ENCODE assay signal across 7 mouse cellular contexts in genomic region chr2:160451057-160451456, GRCm38 (mm10).
DNase-seq lines count a peak whose midpoint lies in the region; ATAC-seq and TF ChIP-seq lines count a peak whose summit lies in the region.

No protein-coding gene starts in this region.

- TF ChIP-seq CTCF in stomach, postnatal 0 days (IDR thresholded peaks at IDR 0.05; ENCODE audit: low read depth), result no peak

- H3K4me1 ChIP-seq in lung, embryonic 16.5 days (replicated peaks; ENCODE audit: control insufficient read depth, insufficient read depth, low read length), result peaks cover 12% of the 10 kb centered on the region
- peaks cover 24% of the 10 kb centered on the region for H3K4me1 ChIP-seq in heart, embryonic 13.5 days
- H3K4me1 ChIP-seq in limb, embryonic 15.5 days, result peaks cover 27% of the 10 kb centered on the region
- H3K4me1 ChIP-seq in stomach, postnatal 0 days (replicated peaks; ENCODE audit: control insufficient read depth, insufficient read depth), result no peaks in the 10 kb centered on the region

- WGBS in lung, embryonic 16.5 days, result 21% methylated on average over 8 of the region's 8 CpGs
- 17% methylated on average over 8 of the region's 8 CpGs for WGBS in heart, embryonic 13.5 days
- 9% methylated on average over 8 of the region's 8 CpGs for WGBS in limb, embryonic 15.5 days
- 20% methylated on average over 8 of the region's 8 CpGs for WGBS in stomach, postnatal 0 days

- peak overlapping the region; percentile 54 for H3K27ac ChIP-seq in lung, embryonic 16.5 days (ENCODE audit: low read length)
- H3K27ac ChIP-seq in heart, embryonic 13.5 days (replicated peaks), result peak overlapping the region; percentile 78
- H3K27ac ChIP-seq in limb, embryonic 15.5 days, result peak overlapping the region; percentile 59
- no peak overlapping the region for H3K27ac ChIP-seq in stomach, postnatal 0 days (replicated peaks)

- peak overlapping the region; percentile 51 for H3K4me3 ChIP-seq in lung, embryonic 16.5 days (ENCODE audit: low read length)
- H3K4me3 ChIP-seq in heart, embryonic 13.5 days, result peak overlapping the region; percentile 55
- H3K4me3 ChIP-seq in limb, embryonic 15.5 days, result peak overlapping the region; percentile 38
- peak overlapping the region; percentile 36; the same call in 1 of the 2 replicates for H3K4me3 ChIP-seq in stomach, postnatal 0 days (ENCODE audit: low read depth, low read length)

- peak overlapping the region; percentile 83 for H3K4me2 ChIP-seq in lung, embryonic 16.5 days (ENCODE audit: low read depth, low read length)
- H3K4me2 ChIP-seq in heart, embryonic 13.5 days, result peak overlapping the region; percentile 83
- peak overlapping the region; percentile 63 for H3K4me2 ChIP-seq in limb, embryonic 15.5 days
- H3K4me2 ChIP-seq in stomach, postnatal 0 days (replicated peaks; ENCODE audit: low read depth), result peak overlapping the region; percentile 56

- no peak for TF ChIP-seq EP300 in stomach, postnatal 0 days (optimal IDR thresholded peaks at IDR 0.05)

- ATAC-seq in lung, embryonic 16.5 days (ENCODE audit: low read depth), result peak; percentile 53
- peak; percentile 8; the same call in 1 of the 2 replicates for ATAC-seq in heart, embryonic 13.5 days (ENCODE audit: extremely low read depth, insufficient number of reproducible peaks, low FRiP score, low TSS enrichment)
- ATAC-seq in limb, embryonic 15.5 days (ENCODE audit: insufficient number of reproducible peaks, low FRiP score, low TSS enrichment, low read depth), result no peak
- ATAC-seq in stomach, postnatal 0 days (ENCODE audit: low FRiP score, low TSS enrichment), result 0 out of 2 replicates have a peak, but pooled peaks have one; percentile 5

- H3K36me3 ChIP-seq in lung, embryonic 16.5 days (ENCODE audit: control insufficient read depth, insufficient read depth, low read length), result no peaks in the 10 kb centered on the region
- H3K36me3 ChIP-seq in heart, embryonic 13.5 days, result no peaks in the 10 kb centered on the region
- H3K36me3 ChIP-seq in limb, embryonic 15.5 days, result no peaks in the 10 kb centered on the region
- no peaks in the 10 kb centered on the region for H3K36me3 ChIP-seq in stomach, postnatal 0 days (ENCODE audit: control insufficient read depth, insufficient read depth, low read length)

- H3K9ac ChIP-seq in lung, embryonic 16.5 days (ENCODE audit: low read length), result no peak overlapping the region
- peak overlapping the region; percentile 75 for H3K9ac ChIP-seq in heart, embryonic 13.5 days
- no peak overlapping the region for H3K9ac ChIP-seq in limb, embryonic 15.5 days
- H3K9ac ChIP-seq in stomach, postnatal 0 days (ENCODE audit: low read length), result no peak overlapping the region

- no peaks in the 10 kb centered on the region for H3K9me3 ChIP-seq in lung, embryonic 16.5 days (ENCODE audit: control insufficient read depth, low read length)
- no peaks in the 10 kb centered on the region for H3K9me3 ChIP-seq in heart, embryonic 13.5 days
- no peaks in the 10 kb centered on the region for H3K9me3 ChIP-seq in limb, embryonic 15.5 days
- H3K9me3 ChIP-seq in stomach, postnatal 0 days (ENCODE audit: control insufficient read depth, low read length), result no peaks in the 10 kb centered on the region

- no peaks in the 10 kb centered on the region for H3K27me3 ChIP-seq in lung, embryonic 16.5 days (ENCODE audit: control insufficient read depth, insufficient read depth, low read depth, low read length)
- H3K27me3 ChIP-seq in heart, embryonic 13.5 days (replicated peaks), result peaks cover 20% of the 10 kb centered on the region
- peaks cover 9% of the 10 kb centered on the region; the same call in 1 of the 2 replicates for H3K27me3 ChIP-seq in limb, embryonic 15.5 days
- H3K27me3 ChIP-seq in stomach, postnatal 0 days (ENCODE audit: control insufficient read depth, insufficient read depth, low read length), result no peaks in the 10 kb centered on the region

- no peak for DNase-seq in lung, postnatal 10 days
- DNase-seq in stomach, postnatal 0 days (ENCODE audit: low spot score), result no peak
- no peak for DNase-seq in ovary, adult 18-20 months (ENCODE audit: low spot score)
- no peak for DNase-seq in Muller cell, postnatal 12 days (ENCODE audit: inconsistent ontology term)
